Mouse (Mus musculus): ENCODE results near the gene Tuba1a. TPM values are rescaled to one million over a fixed set of nuclear protein-coding genes. Genes with fewer than 3 reads are reported as not detected.
"Not testable (repeated sequence)": the region's sequence is repeated elsewhere in the genome, so short reads cannot be mapped to it uniquely, and the experiment has no call there.

Gene Tuba1a
- total RNA-seq, 4 experiments from 2014 or later: 70.5 to 196 (median 116) TPM

DNA sequence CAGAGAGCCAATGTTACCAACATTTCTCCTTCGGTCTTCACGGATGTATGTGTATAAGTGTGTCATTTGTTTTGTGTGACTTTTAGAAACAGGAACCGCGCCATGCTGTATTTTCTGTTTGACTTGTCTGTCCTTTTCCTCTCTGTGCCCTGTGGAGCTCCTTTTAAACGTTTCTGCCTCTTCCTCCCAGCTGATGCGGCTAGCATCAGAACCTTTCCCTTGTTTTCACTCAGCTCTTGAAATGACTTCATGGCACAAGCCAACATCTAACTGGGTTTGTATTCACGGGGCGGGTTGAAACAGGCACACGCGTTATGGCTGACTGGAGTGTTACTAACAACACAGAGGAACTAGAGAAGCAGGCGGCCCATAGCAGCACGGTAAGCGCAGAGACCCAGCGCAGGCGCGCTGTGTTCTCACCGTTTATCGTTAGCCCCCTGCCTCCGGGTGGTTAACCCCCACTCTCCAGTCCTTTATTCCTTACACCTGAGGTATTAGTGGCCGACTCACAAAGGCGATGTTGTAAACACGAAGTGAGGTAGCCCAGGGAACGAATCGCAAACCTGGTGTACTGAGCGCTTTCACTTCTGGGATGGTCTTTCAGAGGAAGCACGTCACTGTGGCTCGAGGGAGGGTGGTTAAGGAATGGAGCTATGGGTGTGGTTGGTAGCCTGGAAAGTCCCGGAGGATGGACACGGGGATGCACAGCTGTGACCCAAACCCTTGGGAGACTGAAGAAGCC is 31.9 kb upstream of the Tuba1a start:
- DNase-seq: peak; percentile 83

DNA sequence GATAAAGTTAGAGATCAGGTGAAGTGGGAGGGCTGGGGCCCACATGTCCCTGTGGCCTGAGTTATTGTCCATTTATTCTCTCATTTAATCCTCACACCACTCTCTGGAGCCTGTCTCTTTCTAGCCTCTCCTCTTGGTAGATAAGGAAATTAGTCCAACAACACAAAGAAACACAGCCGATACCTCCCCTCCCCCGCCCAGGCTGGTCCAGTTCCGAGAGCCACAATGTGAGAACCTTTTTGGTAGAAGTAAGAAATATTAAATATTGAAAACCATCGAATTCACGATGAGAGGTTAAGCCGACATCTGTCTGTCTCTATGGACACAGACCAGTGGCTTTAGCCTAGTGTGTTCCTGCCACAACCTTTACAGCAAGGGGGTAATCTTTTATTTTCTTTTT is 31.2 kb upstream of the Tuba1a start:
- DNase-seq: no peak

DNA sequence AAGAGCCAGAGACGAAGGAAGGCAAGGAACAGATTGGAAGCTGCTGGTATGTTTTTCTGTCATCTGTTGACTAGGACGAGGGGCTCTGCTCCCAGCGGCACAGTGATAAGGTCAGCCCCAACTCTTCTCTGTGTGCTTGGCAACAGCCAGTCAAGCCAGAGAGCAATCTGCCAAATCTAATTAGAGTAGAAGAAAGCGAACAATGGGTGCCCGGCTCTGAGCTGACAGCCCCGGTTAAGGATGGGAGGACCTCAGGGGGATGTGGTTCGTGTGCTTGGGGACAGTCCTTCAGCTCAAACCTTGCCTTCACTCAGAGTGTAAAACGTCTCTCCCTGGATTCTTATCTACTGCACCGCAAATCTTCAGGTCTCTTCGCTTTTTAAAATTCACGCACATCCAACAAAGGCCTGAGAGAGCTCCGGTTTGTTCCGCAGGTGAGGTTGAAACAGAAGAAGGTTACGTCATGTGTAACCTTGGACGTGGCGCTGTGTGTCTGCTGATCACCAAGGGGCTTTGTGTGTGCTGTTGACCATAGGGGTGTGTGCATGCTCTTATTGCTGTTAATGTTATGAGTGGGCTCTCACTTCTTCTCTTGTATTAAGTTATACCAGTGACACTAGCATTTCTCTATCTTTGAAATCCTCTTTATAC is 30.1 kb upstream of the Tuba1a start:
- no peak for DNase-seq

DNA sequence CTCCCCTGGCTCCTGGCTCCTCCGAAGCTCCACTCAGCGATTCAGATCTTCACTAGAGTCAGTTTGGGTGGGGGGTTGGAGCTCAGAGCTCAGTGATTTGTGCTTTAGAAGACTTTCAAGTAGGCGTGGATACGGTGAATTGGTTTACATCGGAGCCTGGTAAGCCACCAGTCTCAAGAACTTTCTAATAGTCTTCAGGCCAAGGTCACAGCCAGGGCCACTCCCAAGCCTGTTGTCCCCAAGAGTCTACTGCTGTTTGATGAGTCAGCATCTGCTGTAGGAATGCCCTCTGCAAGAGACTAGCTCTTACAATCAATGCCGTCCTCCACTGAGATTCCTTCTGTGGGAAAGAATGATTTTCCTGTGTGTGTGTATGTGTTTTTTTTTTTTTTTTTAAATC is 28.6 kb upstream of the Tuba1a start:
- no peak for DNase-seq

DNA sequence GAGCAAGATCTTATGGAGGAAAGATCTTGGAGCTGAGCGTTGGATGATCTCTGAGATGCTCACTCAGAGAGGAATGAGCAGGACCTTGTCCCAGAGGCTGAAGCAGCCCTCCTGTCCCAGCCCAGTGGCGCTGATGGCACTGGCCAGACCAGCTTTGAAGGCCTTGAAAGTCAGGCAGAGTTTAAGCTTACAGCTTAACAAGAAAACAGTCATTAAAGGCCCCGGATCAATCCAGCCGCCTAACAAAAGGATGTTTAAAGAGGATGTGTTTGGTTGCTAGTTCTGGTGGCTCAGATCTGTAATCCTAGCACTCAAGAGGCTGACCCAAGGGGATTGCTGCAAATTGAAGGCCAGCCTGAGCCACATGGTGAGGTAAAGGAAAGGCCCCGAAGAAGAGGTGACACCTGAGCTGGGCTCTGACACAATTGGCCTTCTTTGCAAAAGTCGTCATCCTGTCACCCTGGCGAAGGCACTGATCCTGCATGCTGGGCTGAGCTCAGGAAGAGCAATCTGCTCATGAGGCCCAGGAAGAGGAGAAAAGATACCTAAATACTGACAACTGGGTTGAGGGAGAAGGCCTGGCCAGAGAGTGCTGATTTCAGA is 26.6 kb upstream of the Tuba1a start:
- DNase-seq: no peak

DNA sequence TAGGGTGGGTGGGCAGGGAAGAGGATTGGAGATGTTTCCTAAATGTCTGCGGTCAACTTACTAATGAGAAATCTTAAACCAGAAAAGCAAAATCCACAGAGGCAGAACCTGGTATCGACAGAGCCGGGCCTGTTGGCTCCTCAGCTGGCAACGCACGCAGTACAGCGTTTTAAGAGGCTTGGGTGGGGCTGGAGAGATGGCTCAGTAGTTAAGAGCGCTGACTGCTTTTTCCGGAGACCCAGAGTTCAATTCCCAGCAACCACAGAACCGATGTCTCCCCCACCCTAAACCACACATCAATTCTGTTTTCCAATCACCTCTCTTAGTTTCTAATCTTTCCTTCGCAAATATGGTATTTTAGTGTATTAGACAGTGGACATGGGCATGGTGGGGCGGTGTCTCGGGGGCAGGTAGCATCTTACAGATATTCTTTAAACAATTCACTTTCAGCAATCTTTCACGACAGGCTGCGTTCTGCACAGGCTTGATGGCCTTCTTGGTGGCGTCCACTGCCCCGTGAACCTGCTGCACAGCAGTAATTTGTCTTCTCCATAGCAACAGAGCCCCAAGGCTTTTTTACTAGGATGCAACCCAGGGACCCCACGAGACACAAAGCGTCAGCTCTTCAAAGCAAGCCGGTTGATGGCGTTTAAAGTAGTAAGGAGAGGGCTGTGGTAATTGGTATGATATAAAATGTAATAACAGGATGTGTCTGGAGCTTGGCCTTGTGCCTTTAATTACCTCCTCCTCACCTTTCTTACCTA is 25.1 kb upstream of the Tuba1a start:
- DNase-seq: no peak

DNA sequence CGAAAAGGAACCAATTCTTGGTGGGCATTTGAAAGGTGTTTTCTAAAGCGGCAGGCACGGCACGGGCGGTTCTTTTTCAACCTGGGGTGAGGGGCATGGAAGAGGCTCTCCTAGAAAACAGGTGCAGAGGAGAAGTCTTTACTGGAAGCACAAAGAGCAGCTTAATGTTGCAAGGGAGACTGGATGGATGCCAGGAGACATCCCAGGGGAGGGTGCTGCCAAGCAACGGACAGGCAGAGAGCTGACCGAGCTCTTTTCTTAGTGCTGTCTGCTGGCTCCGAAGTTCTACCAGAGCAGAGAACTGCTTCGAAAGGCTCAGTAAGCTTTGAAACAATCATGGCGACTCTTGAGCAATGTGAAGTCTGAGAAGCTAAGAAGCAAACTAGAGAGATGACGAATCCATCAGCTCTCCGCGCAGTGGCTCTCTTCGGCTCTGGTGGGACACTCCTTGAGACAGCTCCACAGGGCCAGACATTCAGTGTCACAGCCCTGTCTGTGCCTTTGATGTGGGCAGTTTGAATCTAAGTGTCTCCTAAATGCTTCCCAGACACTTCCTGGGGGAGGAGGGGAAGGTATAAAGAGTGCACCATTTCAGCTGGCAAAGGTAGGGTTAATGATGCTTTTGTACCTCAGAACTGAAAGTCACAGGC is 24.4 kb upstream of the Tuba1a start:
- no peak for DNase-seq

DNA sequence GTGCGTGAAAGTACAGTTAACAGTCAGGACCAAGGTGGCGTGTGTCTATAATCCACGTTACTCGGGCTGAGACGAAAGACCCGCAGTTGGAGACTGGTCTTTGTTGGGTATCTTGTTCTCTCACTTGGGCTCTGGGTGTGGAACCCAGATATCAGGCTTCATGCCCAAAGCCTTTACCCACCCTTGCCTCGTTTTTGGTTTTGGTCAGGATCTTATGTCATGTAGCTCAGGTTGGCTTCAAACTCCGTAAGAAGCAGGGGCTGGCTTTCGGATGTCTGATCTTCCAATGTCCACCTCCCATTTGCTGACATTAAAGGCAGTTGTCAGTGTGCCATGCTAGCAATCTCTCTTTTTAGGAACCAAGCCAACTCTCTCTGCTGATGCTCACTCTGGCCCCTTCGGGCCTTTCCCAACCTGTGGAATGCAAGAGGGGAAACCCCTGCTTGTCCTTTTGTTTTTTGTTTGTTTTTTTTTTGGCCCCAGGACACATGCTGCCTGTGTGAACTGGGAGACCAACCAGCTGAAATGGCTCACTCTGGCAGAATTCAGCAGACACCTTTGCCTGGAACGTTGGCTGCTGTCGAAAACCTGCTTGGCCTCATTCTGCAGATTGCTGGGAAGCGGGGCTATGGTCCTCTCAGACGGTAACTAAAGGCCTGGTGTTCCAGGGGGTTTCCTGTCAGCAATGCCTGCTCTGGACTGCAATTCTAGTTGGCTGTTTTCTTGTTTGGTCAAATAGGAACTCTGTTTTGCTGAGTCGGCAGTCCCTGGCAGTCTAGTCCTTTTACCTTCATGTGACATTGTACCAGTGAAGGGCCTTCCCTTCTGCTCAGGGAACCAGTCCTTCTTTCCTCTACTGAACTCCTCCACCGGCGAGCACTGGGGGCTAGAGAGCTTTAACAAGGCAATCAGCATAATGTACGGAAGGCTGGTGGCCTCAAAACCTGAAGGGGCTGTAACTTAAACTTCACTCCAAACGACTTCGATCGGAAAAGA is 23.6 kb upstream of the Tuba1a start:
- no peak for DNase-seq

DNA sequence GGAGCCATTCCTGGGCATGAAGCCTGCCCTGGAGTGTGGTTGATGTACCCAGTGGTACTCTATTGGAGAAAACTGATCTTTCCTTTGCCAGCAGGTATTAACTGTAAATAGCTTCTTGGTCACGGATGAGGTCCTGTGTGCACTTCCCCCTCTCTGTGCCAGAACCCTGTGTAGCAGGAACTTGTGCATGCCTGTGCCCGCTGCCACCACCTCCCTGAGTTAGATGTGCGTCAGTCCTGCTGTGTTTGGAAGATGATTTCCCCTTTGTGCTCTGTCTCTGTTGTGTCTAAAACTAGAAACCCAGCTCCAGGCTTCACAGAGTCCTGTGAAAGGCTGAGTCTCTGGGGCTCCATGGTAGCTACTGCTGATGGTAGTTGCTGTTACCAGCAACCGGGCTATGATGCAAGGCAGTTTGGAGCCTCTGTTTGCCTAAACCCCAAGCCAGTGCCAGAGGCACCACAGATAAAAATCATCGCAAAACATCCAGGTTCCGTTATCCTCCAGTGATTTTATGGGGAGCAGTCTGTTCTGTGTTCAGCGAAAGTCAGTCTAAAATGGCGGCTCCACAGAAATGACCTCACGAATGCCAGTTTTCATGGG is 19.6 kb upstream of the Tuba1a start:
- no peak for DNase-seq

DNA sequence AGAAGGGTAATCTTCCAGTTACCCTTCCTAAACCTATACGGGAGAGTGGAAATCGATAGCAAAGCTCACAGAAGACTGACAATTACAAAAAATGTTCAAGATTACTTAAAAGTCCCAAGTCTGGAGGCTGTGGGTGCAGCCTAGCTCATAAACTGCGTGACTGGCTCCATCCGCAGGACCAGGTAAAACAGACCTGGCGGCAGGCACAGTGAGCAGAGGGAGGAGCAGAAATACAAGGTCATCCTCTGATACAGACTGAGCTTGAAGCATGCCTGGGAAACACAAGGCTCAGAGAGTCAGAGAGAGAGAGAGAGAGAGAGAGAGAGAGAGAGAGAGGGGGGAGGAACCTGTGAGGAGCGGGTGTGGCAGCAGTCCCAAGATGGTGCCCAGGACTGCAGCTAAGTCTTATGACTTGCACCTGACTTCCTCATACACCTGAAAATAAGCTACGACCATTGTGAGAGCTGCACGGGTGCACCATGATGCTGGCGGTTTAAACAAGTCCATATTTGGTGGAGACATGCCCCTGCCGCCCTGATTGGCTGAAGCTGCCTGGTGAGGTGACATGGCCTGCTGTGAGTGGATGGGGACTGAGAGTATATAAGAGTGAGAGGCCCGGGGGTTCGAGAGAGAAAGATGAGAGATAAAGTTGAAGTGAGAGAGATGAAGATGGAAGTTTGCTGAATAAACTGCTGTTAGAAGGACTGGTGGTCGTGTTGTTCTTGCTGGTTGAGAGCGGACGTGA is 18.2 kb upstream of the Tuba1a start:
- not testable (repeated sequence) for DNase-seq

DNA sequence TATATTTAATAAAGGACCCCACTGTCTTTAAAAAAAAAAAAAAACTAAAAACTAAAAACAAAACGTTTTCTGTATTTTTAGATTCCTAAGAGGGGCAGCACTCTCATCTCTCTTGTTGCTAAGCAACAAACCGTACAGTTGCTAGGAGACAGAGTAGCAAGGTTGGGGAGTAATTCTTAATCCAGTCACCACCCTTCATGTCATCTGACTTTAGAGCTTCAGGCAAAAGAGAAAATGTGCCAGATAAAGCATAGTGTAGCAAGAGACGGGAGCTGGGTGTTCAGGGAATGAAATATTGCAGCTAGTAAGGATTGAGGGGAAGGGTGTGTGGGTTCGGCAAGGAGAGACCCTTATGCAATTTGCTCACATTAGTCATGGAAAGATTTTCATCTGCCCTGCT is 17.6 kb upstream of the Tuba1a start:
- DNase-seq: no peak

DNA sequence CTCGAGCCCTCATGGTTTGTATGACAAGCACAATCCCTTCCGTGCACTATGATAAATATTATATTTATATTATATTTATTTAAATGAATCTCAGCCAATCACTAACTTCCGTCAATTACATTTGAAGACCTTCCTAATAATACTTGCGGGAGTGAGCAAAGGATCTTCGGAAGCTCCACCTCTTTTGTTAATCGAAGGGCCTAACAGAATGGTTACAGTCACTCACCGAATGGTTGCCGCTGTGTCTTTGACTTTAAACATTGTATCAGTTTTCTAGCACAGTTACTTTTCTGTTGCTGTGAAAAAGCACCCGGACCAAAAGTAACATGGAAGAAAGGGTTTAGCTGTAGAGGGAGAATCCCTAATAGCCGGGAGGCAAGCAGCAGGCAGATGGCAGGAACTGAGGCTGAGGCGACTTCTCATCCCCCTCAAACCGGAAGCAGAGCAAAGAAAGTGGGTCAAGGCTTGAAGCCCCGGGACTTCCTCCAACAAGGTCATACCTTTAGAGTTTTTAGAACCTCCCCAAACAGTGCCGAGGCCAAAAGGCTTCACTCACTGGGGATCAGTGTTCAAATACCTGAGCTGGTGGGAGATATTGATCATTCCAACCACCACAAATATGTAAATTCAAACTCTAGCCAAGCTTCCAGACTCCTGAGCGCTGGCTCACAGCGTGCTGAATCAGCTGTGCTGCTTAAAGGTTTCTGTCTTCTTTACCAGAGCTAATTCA is 16.0 kb upstream of the Tuba1a start:
- no peak for DNase-seq

DNA sequence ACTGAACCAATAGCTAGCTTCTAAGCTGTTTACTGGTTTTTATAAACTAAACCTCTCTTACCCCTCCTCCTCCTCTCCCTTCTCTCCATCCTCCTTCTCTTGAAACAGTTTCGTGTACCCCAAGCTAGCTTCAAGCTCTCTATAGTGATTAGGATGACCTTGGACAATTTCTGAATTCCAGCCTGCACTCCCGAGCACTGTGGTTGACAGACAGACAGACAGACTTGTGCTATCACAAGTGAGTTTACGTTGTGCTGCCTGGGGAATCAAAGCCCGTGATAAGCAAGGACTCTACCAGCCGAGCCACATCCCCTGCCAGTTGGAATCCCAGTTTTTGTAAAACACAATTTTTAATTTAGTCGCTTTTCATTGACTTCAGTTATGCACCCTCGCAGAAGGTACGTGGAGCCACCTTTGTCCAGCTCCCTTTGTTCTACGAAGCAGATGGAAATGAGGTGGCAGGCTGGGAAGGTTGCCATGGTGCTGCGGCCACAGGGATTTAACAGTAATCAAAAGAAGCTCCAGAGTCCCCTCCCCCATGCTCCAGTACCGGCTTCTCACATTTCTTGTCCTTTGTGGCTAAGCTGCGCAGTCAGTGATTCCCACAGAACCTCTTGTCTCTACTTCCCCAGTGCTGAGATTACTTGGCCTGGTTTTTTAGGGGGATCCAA is 15.3 kb upstream of the Tuba1a start:
- DNase-seq: no peak

DNA sequence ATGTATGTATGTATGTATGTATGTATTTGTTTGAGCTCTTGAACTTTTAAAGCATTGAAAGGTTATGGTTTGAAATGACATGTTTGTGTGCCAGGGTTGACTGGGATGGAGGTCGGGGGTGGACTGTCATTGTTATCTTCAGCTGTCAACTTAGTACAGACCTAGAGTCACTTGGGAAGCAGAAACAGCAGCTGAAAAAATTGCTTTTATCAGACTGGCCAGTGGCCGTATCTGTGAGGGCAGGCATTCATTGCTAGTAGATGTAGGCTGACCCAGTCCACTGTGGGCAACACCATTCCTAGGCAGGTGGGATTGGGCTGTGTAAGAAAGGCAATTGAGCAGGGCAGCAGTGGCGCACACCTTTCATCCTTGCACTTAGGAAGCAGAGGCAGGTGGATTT is 6.0 kb upstream of the Tuba1a start:
- no peak for DNase-seq

DNA sequence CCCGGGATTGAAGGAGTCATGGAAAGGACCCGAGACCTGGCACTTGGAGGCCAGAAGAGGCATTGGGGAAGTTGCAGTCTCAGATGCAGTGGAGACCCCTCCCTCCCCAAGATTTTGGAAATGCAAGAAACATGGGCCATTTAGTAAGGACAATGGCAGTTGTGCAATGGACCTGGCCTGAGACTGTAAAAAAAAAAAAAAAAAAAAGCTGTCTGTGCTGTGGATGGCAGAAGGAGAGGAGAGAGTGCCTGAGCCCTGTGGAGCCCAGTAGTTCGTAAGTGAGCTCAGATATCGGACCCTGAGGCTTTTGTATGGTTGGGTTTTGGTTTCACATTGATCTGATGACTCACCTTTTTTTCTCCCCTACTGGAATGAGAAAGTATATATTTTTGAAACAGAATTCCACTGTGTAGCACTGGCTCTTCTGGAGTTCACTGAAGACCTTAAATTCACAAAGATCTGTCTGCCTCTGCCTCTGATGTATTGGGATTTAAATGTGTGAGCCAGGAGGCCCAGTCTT is 5.5 kb upstream of the Tuba1a start:
- DNase-seq: no peak

DNA sequence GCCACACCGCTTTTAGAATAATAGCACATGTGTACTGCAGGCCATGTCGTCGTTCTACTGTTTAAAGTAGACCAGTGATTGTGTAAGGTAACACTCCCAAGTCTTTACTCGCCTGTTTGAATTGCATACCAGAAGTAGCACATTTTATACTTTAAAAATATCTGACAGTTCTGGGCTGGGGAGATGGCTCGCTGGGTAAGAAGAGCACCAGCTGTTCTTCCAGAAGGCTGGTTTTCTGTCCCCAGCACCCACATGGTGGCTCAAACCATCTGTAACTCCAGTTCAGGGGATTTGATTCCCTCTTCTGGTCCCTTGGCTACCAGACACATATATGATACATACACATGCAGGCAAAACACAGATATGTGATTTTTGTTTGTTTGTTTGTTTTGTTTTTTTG is 4.0 kb upstream of the Tuba1a start:
- no peak for DNase-seq

DNA sequence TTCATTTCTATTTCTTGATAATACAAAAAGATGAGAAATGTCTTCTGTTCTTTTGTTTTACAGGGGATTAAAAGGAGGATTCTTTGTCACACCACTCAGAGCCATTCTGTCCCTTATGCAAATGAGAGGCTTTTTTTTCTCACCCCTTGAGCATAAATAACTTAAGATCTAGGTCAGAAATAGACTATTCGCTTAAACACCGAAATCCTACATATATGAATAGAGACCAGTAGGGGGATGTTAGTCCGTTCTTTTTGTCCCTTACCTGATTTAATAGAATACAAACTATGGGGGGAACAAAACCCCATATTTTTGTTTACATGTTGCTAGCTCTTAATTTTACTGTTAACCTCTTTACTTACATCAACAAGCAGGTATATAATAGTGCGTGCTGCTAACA is 2.5 kb upstream of the Tuba1a start:
- no peak for DNase-seq

DNA sequence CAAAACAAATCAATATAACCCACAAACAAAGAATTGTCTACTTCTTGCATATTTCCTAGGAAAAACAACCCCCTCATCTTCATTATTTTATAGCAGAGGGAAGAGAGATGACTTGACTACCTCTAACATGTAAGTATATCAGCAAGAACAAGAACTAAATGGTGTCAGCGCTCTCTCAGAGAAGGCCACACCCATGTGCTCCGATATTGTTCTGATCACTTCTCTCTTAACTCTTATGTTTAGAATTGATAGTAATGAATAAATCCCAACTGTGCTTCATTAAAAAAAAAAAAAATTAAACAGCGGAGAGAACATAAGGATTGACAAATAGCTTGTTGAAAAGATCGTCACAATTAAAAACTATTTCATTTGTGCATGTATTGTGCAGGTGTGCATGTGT is 1.8 kb upstream of the Tuba1a start:
- DNase-seq: no peak
